Mouse (Mus musculus): Measurements from ENCODE around the gene Anapc15-ps. TPM values are rescaled to one million over a fixed set of nuclear protein-coding genes. Genes with fewer than 3 reads are reported as not detected.
A peak's percentile ranks its signal among the peaks of the same experiment; 100 is the strongest.
"Not testable (repeated sequence)": the region's sequence is repeated elsewhere in the genome, so short reads cannot be mapped to it uniquely, and the experiment has no call there.

Anapc15-ps gene
- total RNA-seq, 1 experiment from 2014 or later: not detected

DNA sequence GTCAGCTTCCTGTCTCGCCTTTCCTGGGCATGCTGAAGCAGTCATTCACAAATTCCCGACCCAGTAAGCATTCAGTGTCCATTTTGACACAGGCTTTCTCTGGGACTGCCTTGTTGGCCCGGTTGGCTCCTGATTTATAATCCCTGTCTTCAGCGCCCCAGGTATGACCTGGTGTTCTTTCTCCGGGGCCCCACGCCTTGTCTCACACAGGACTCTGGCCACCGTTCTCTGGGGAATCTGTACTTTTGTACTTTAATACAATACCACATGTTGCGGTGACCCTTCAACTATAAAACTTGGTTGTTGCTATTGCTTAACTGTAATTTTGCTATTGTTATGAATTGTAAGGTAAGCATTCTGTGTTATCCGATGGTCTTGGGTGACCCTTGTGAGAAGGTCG, 26.7 kb downstream of the Anapc15-ps start:
- no peak for ATAC-seq (ENCODE audit: extremely low read depth, insufficient number of reproducible peaks, low FRiP score, poor library complexity, severe bottlenecking)

DNA sequence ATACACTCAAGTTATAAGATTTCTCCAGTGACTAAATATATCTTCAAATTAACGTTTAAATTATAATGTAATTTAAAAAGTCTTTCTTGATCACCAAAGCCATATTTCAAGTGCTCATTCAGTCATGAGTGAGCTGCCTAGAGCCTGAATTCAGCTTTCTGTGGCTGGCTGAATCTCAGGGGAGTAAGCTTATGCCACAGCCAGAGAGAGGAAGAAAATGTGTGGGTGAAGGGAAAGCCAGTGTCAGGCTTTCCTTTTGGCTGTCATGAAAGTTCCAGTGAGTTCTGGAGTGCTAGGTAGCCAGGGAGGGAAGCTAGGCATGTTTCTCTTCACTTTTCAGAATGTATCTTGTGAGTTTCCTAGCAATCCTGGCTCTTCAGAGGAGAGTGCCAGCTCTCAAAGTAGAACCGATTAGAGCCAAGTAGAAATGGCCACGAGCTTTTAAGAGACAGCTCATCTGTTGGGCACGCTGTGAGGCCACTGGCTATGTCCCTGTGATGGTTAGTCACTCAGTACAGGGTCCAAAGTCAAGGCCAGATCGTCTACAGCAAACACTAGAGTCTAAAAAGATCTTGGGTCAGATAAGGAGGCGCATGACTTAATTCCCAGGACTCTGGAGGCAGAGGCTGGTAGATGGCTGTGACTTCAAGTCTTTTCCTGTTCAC, 29.4 kb downstream of the Anapc15-ps start:
- ATAC-seq (ENCODE audit: extremely low read depth, insufficient number of reproducible peaks, low FRiP score, poor library complexity, severe bottlenecking): no peak

DNA sequence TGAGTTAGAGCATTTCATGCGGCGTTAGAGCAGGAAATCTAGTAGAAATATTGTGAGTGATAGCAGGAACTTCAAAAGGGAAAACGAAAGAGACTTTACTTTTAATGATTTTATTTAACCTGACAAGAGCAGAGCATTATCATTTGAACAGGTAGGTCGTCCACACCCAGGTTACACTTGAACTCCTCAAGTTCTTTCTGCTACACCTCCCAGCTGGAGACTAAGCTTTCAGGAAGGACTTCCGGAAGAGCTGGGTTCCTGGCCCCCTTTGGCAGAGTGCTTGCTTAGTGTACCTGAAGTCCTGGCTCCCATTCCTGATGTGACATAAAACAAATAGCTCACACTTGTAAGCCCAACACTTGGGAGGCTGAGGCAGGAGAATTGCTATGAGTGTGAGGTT, 30.2 kb downstream of the Anapc15-ps start:
- ATAC-seq (ENCODE audit: extremely low read depth, insufficient number of reproducible peaks, low FRiP score, poor library complexity, severe bottlenecking): no peak

DNA sequence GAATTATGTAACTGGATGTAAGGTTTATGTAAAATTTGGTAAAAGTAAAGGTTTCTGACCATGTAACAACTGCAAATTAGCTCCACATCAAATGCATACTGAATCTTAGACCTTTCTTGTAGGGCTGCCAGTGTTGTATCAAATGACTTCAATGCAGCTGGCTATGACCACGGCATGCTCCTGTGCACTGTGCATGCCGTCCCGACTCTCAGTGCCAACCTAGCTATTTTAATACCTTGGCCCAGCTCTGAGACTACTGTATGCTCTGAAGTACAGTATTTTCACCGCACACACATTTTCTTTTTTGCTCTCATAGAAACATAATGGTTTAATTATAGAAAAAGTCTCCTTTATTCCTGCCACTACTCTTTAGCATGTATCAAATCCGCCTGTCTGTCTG, 31.9 kb downstream of the Anapc15-ps start:
- ATAC-seq (ENCODE audit: extremely low read depth, insufficient number of reproducible peaks, low FRiP score, poor library complexity, severe bottlenecking): no peak

DNA sequence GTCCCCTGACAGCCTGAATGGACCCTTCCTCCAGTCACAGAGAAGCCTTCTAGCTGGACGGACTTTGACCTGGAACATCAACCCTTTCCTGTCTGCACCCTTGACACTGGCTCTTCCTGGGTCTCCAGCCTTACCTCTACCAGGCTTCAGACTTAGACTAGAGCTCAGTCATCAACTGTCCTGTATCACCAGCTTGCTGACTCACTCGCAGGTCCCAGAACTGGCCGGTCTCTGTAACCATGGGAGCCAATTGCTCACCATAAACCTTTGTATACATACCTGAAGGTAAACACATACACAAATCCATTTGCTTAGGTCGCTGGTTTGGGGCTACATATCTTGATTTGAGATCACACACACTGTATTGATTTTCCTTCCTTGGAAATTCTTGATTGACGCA, 33.8 kb downstream of the Anapc15-ps start:
- ATAC-seq (ENCODE audit: extremely low read depth, insufficient number of reproducible peaks, low FRiP score, poor library complexity, severe bottlenecking): no peak

DNA sequence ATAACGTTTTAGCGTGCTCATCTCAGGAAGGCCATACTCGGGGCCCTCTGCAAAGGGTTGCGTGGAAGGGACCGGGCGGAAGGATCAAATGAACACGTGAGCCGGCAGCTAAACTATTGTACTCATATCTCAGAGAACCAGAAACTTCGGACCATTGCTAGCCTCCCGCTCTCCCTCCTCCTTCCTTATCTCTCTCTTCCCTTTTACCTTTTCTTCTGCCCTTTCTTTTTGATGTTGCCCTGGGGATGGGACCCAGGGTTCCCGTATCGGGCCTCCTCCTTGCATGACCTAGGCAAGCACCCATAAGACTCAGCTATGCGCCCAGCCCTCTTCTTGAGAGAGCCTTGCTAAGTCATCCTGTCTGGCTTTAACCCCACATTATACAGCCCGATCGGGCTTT, 38.5 kb downstream of the Anapc15-ps start:
- no peak for ATAC-seq (ENCODE audit: extremely low read depth, insufficient number of reproducible peaks, low FRiP score, poor library complexity, severe bottlenecking)

DNA sequence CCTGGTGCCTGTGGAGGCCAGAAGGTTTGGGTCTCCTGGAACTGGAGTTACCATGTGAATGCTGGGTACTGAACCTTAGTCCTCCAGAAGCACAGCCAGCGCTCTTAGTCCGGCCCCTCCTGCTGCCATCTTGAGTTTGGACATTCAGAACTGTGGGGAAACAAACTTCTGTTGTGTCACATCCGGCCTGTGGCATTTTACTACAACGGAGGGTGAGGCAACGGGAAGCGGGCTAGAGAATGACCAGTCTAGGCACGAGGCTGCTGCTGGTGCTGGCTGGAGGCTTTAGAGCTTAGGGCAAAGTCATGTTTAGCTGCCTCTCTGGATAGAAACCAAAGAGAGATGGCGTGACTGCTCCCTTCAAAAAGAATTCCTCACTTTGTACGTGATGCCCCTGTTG, 39.0 kb downstream of the Anapc15-ps start:
- peak; percentile 97 for ATAC-seq (ENCODE audit: extremely low read depth, insufficient number of reproducible peaks, low FRiP score, poor library complexity, severe bottlenecking)

DNA sequence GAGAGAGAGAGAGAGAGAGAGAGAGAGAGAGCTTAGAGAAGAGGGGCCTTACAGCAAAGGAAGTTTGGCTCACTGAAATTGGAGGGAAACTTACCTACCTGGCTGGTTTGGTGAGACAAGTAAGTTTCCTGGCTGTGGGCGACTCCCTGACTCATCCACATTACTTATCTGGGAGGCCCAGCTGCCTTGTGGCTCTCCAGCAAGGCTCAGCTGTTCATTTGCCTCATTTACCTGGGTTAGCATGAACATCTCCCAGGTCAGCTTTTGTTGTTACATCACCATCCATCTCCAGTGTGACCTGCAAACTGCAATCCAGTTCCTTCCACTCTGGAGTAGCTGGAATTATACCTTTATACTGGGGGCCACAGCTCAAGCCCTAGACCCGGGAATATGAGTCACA, 41.7 kb downstream of the Anapc15-ps start:
- ATAC-seq (ENCODE audit: extremely low read depth, insufficient number of reproducible peaks, low FRiP score, poor library complexity, severe bottlenecking): no peak

DNA sequence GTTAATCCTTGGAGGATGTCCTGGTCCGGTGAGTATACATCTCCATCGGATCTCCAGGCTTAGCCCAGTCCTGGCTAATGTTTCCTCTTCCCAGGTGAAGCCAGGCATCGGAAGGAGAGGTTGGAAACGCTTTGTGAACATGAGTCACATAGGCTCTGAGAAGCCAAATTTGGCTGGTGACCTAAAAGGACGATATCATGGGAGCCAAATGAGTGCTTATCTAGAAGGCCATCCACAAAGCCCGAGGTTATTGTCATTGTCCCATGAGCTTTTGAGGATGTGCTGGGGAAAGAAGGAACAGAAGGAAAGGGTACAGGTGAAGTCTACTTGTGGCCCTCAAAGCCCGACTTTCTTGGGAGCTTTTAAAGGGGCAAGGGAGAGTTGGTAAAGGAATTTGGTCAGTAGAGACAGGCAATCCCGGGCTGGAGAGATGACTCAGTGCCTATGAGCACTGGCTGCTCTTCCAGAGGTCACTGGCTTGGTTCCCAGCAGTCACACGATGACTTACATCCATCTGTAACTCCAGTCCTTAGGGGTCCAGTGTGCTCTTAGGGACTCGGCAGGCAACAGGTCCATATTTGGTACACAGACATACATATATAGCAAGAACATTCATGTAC, 42.4 kb downstream of the Anapc15-ps start:
- ATAC-seq (ENCODE audit: extremely low read depth, insufficient number of reproducible peaks, low FRiP score, poor library complexity, severe bottlenecking): no peak

DNA sequence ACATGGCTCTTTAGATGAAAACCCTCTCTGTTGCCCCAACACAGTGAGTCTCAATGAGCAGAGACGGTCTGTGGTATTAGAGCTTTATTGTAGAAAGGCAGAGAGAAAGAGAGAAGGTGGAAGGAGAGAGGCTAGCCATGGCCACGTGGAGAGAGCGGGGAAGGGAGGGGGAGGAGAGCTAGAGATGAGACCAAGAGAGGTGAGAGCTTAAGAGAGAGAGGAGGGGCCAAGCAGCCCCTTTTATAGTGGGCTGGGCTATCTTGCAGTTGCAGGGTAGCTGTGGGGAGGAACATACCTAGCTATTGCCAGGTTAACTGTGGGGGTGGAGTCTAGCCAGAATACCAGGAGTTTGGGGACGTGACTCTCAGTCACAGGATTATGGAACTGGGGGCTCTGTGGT, 43.1 kb downstream of the Anapc15-ps start:
- ATAC-seq (ENCODE audit: extremely low read depth, insufficient number of reproducible peaks, low FRiP score, poor library complexity, severe bottlenecking): not testable (repeated sequence)

DNA sequence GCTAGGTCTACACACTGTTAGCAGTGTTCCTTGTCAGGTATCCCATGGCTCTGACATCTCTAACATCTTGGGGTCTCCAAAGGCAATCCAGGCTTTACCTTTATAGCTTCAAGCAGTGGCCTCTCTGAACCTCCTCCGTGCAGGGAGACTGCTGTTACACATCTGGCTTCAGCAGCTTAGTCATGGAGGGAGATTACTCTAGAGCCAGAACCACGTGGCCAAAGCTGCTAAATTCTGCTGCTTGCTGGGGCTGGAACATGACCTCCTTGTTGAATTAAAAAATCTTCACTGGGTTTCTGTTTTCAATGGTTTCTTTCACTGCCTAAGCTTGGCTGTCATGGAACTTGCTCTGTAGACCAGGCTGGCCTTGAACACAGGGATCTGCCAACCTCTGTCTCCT, 44.9 kb downstream of the Anapc15-ps start:
- ATAC-seq (ENCODE audit: extremely low read depth, insufficient number of reproducible peaks, low FRiP score, poor library complexity, severe bottlenecking): no peak

DNA sequence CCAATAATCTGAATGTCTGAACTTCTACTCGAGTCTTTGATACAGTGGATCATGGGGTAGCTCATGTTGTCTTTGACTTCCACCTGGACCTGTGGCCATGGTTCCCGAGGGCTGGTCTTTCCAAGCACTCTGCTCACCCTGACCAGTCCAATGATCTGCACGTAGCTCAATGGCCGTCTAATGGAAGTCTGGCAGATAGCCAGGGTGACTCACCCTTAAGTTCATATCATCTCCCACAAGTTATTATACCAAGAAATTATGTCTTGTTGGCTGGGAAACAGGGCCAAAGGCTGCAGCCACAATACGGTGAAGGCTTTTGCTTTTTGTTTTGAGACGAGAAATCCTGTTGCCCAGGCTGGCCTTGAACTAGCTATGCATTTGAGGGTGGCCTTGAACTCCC, 45.9 kb downstream of the Anapc15-ps start:
- no peak for ATAC-seq (ENCODE audit: extremely low read depth, insufficient number of reproducible peaks, low FRiP score, poor library complexity, severe bottlenecking)

DNA sequence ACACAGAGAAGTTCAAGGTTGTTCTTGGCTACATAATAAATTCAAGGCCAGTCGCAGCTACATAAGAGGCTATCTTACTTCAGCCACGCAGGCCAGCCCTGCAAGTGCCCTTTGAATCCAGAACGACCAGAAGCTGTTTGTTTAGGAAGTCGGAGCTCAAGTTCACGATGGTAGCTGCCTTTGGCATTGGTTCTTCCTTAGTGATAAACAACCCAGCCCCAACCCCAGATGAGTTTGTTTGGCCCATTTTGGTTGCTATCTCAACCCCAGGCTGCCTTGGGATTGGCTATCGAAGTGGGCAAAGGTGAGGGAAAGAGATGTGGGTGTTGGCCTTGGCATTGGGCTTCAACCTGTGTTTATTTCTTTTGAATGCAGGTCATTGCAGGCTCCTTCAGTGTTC, 48.0 kb downstream of the Anapc15-ps start:
- ATAC-seq (ENCODE audit: extremely low read depth, insufficient number of reproducible peaks, low FRiP score, poor library complexity, severe bottlenecking): no peak

DNA sequence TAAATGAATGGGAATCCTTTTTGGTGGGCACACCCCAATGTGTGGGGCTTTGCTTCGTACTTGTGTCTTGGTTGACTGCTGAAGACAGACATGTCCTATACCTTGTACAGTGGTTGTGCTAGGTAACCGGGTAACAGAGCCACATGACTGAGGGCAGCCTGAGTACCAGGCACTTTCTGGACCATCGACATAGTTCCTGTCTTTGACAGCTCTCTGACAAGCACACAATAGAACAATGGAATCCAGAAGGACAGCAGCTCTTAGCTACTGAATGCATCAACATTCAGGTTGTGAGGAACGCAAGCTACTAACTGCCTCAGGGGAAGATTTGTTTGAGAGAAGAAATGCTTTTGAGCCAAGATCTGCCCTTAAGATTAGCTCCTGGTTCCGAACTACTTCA, 49.2 kb downstream of the Anapc15-ps start:
- ATAC-seq (ENCODE audit: extremely low read depth, insufficient number of reproducible peaks, low FRiP score, poor library complexity, severe bottlenecking): no peak

DNA sequence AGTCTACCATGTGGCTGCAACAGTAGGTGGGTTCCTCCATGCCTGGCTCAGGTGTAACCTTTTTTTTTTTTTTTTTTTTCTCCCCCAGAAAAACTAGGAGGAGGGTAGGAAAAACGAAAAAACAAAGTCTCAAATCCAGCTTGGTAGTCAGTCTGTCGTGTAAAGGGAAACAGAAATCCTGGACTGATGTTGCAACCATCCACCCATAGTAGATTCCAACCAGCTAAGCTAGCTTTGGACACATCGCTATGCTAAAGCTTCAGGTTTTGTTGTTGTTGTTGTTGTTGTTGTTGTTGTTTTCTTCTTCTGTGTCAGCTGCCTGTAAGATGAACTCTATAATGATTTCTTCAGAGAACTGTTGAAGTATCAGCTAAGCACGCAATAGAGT, 49.7 kb downstream of the Anapc15-ps start:
- no peak for ATAC-seq (ENCODE audit: extremely low read depth, insufficient number of reproducible peaks, low FRiP score, poor library complexity, severe bottlenecking)

Other genes starting within 250 kb of the Anapc15-ps start
- 44.4 and 49.7 TPM in 2 replicates for gene Mrpl42, start 171.5 kb downstream of the Anapc15-ps start, total RNA-seq (2017)
- gene Ube2n, start 158.3 kb downstream of the Anapc15-ps start, total RNA-seq (2017): 79.7 and 91.8 TPM in 2 replicates
- gene Nudt4, start 109.3 kb downstream of the Anapc15-ps start, total RNA-seq (2017): 233 and 255 TPM in 2 replicates
- 0.25 and 0.47 TPM in 2 replicates for gene Gm33543, start 169.5 kb upstream of the Anapc15-ps start, total RNA-seq (2017)

Measured in neutrophil, adult 5-6 weeks (primary cell).